Mouse (Mus musculus) ES-E14 (cell line): ENCODE measurements around the gene Btbd35f1.
"Not testable (repeated sequence)": the region's sequence is repeated elsewhere in the genome, so short reads cannot be mapped to it uniquely, and the experiment has no call there.

Source experiments
- CHD2 ChIP-seq: IDR thresholded peaks from 2 replicates; pipeline ENCODE4 v1.6.1; 2014; ENCODE audit warnings: mild to moderate bottlenecking, low read depth, low read length, inconsistent platforms
- HCFC1 ChIP-seq: IDR thresholded peaks from 2 replicates; pipeline ENCODE4 v1.6.1; 2012; ENCODE audit warnings: low read length, inconsistent platforms, borderline replicate concordance; ENCODE audit not compliant: insufficient read depth

GRCm38 (mm10) chrX:32590878-32591542, 31.2 kb downstream of the Btbd35f1 start:
- not testable (repeated sequence) for TF ChIP-seq CHD2, HCFC1
